Mouse (Mus musculus): ENCODE data around the gene Zfp503.
A peak's percentile ranks its signal among the peaks of the same experiment; 100 is the strongest.

The Zfp503 gene

GRCm38 (mm10) chr14:21968978-21969377 lies 20.4 kb downstream of the Zfp503 start:
- peak; percentile 90 for DNase-seq (ENCODE audit: extremely low spot score, low spot score)

- DNase-seq (ENCODE audit: extremely low spot score, low spot score), result no peak
These were observed 21.9 kb downstream of the Zfp503 start for GRCm38 (mm10) chr14:21967375-21968010.

- no peak for DNase-seq (ENCODE audit: extremely low spot score, low spot score)
These were observed 23.1 kb downstream of the Zfp503 start for GRCm38 (mm10) chr14:21966276-21966675.

- peak; percentile 42 for DNase-seq (ENCODE audit: extremely low spot score, low spot score)
These were observed 26.9 kb downstream of the Zfp503 start for GRCm38 (mm10) chr14:21962381-21963050.

GRCm38 (mm10) chr14:21959243-21959642 lies 30.2 kb downstream of the Zfp503 start:
- DNase-seq (ENCODE audit: extremely low spot score, low spot score), result no peak

- DNase-seq (ENCODE audit: extremely low spot score, low spot score), result no peak
These were observed 30.8 kb downstream of the Zfp503 start for GRCm38 (mm10) chr14:21958643-21959042.

- no peak for DNase-seq (ENCODE audit: extremely low spot score, low spot score)
These were observed 36.9 kb downstream of the Zfp503 start for GRCm38 (mm10) chr14:21952541-21952940.

- no peak for DNase-seq (ENCODE audit: extremely low spot score, low spot score)
These were observed 37.4 kb downstream of the Zfp503 start for GRCm38 (mm10) chr14:21951896-21952523.

GRCm38 (mm10) chr14:21944946-21945345 lies 44.5 kb downstream of the Zfp503 start:
- no peak for DNase-seq (ENCODE audit: extremely low spot score, low spot score)

GRCm38 (mm10) chr14:21941581-21941980 lies 47.8 kb downstream of the Zfp503 start:
- DNase-seq (ENCODE audit: extremely low spot score, low spot score), result no peak

GRCm38 (mm10) chr14:21937116-21937515 lies 52.3 kb downstream of the Zfp503 start:
- DNase-seq (ENCODE audit: extremely low spot score, low spot score), result no peak

- no peak for DNase-seq (ENCODE audit: extremely low spot score, low spot score)
These were observed 53.2 kb downstream of the Zfp503 start for GRCm38 (mm10) chr14:21936102-21936630.

Data from neural tube, embryonic 10.5 days (tissue).